Mouse (Mus musculus): ENCODE results near the gene Ankrd9.

GRCm38 (mm10) chr12:110999820-111000219 is 21.0 kb upstream of the Ankrd9 start:
- TF ChIP-seq POLR2AphosphoS5 (IDR thresholded peaks at IDR 0.05; ENCODE audit: insufficient replicate concordance, low read depth, low read length) (no peak), CTCF (IDR thresholded peaks at IDR 0.05; ENCODE audit: low read depth, low read length) (no peak), GATA2 (IDR thresholded peaks at IDR 0.05; ENCODE audit: borderline replicate concordance, low read depth, low read length) (no peak)
